Mouse (Mus musculus): ENCODE data around the gene Ifna11.
"Not testable (repeated sequence)": the region's sequence is repeated elsewhere in the genome, so short reads cannot be mapped to it uniquely, and the experiment has no call there.

Gene Ifna11

GRCm38 (mm10) chr4:88819659-88820058, at the start of gene Ifna11:
Ifna11 (plus strand) TSS chr4:88819959.
- DNase-seq = no peak

GRCm38 (mm10) chr4:88773534-88773933, 46.2 kb upstream of the Ifna11 start, which contains the start of gene Gm13290:
Gm13290 (plus strand) TSS chr4:88773834.
- not testable (repeated sequence) for DNase-seq

GRCm38 (mm10) chr4:88776622-88777021, 43.1 kb upstream of the Ifna11 start, which contains the start of gene Gm13289:
Gm13289 (plus strand) TSS chr4:88776922.
- DNase-seq = not testable (repeated sequence)

- DNase-seq = not testable (repeated sequence)
Observed at GRCm38 (mm10) chr4:88779550-88779949, 40.2 kb upstream of the Ifna11 start, which contains the start of gene Gm13272. Gm13272 (plus strand) TSS chr4:88779850.

- DNase-seq = peak in 1 of 2 experiments; percentile 30
Observed at GRCm38 (mm10) chr4:88780320-88780719, 39.4 kb upstream of the Ifna11 start.

GRCm38 (mm10) chr4:88781831-88782230, 37.9 kb upstream of the Ifna11 start, which contains the start of gene Ifnz:
Ifnz (plus strand) TSS chr4:88782131.
- DNase-seq = not testable (repeated sequence)

GRCm38 (mm10) chr4:88782335-88782734, 37.4 kb upstream of the Ifna11 start:
- DNase-seq = peak in 1 of 2 experiments; percentile 45

GRCm38 (mm10) chr4:88785409-88785808, 34.4 kb upstream of the Ifna11 start, which contains the start of gene Gm13276:
Gm13276 (plus strand) TSS chr4:88785709.
- not testable (repeated sequence) for DNase-seq

GRCm38 (mm10) chr4:88788402-88788801, 31.4 kb upstream of the Ifna11 start, which contains the start of gene Gm13277:
Gm13277 (plus strand) TSS chr4:88788632.
- DNase-seq = peak; percentile 76 to 81

- not testable (repeated sequence) for DNase-seq
Observed at GRCm38 (mm10) chr4:88791250-88791649, 28.5 kb upstream of the Ifna11 start, which contains the start of gene Gm13278. Gm13278 (plus strand) TSS chr4:88791550.

GRCm38 (mm10) chr4:88793936-88794675, 25.7 kb upstream of the Ifna11 start, which contains the start of gene Gm13275:
Gm13275 (plus strand) TSS chr4:88794487.
- peak; percentile 10 to 48 for DNase-seq

- not testable (repeated sequence) for DNase-seq
Observed at GRCm38 (mm10) chr4:88797097-88797496, 22.7 kb upstream of the Ifna11 start, which contains the start of gene Gm13279. Gm13279 (plus strand) TSS chr4:88797397.

GRCm38 (mm10) chr4:88799365-88799764, 20.4 kb upstream of the Ifna11 start, which contains the start of gene Gm13285:
Gm13285 (plus strand) TSS chr4:88799665.
- DNase-seq = not testable (repeated sequence)

GRCm38 (mm10) chr4:88802954-88803353, 16.8 kb upstream of the Ifna11 start, which contains the start of gene Gm13287:
Gm13287 (plus strand) TSS chr4:88803254.
- not testable (repeated sequence) for DNase-seq

- not testable (repeated sequence) for DNase-seq
Observed at GRCm38 (mm10) chr4:88805231-88805630, 14.5 kb upstream of the Ifna11 start, which contains the start of gene Gm13288. Gm13288 (plus strand) TSS chr4:88805531.

- peak; percentile 20 to 58 for DNase-seq
Observed at GRCm38 (mm10) chr4:88805761-88806160, 14.0 kb upstream of the Ifna11 start.

- DNase-seq = no peak
Observed at GRCm38 (mm10) chr4:88815928-88816327, 3.8 kb upstream of the Ifna11 start, which contains the start of gene Ifna7. Ifna7 (plus strand) TSS chr4:88816228.

- DNase-seq = peak in 1 of 2 experiments; percentile 24
Observed at GRCm38 (mm10) chr4:88822995-88823394, 3.2 kb downstream of the Ifna11 start.

- not testable (repeated sequence) for DNase-seq
Observed at GRCm38 (mm10) chr4:88827116-88827515, 7.4 kb downstream of the Ifna11 start, which contains the start of gene Ifna6. Ifna6 (plus strand) TSS chr4:88827416.

- DNase-seq = peak in 1 of 2 experiments; percentile 24
Observed at GRCm38 (mm10) chr4:88830523-88830922, 10.8 kb downstream of the Ifna11 start.

GRCm38 (mm10) chr4:88835225-88835624, 15.5 kb downstream of the Ifna11 start, which contains the start of gene Ifna5:
Ifna5 (plus strand) TSS chr4:88835525.
- DNase-seq = not testable (repeated sequence)

- peak in 1 of 2 experiments; percentile 32 for DNase-seq
Observed at GRCm38 (mm10) chr4:88838828-88839227, 19.1 kb downstream of the Ifna11 start.

GRCm38 (mm10) chr4:88840058-88840457, 20.3 kb downstream of the Ifna11 start:
- no peak for DNase-seq

All from kidney, postnatal 25 days (tissue).